In the genomic region with DNA sequence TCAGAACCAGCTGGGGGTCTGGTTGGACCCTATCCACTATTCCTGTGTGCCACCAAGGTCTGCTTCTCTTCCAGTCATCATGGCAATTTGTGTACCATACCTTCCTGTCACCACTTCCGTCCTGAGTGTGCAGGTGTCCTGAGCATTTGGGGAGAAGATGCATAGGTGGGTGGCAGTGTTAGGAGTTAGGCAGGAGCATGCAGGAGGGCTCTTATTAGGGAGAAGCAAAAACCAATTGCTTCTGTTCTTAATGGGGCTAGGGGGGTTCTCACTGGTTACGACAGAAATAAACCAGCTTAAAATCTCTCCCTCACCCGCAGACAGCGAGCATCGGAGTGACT, we compare ENCODE assay signal across 9 mouse cellular contexts. TPM values are rescaled to one million over a fixed set of nuclear protein-coding genes. Genes with fewer than 3 reads are reported as not detected.
DNase-seq lines count a peak whose midpoint lies in the region; ATAC-seq lines count a peak whose summit lies in the region.
"Had no signal": no experiment of that assay in that cellular context is flagged by ENCODE, and none has a peak within 500 bp of the region (broad histone marks: within the 10 kb centered on the region; RNA-seq: fewer than 3 reads in every experiment).

No protein-coding gene starts in this region.

- no peak overlapping the region for H3K27ac ChIP-seq in forebrain, embryonic 12.5 days
- no peak overlapping the region for H3K27ac ChIP-seq in forebrain, embryonic 10.5 days
- no peak overlapping the region for H3K27ac ChIP-seq in neural tube, embryonic 11.5 days (ENCODE audit: low read depth, low read length)
- peak overlapping the region; percentile 24; the same call in 1 of the 2 replicates for H3K27ac ChIP-seq in midbrain, embryonic 10.5 days (replicated peaks)

- peaks cover 13% of the 10 kb centered on the region for H3K4me1 ChIP-seq in forebrain, embryonic 12.5 days
- peaks cover 17% of the 10 kb centered on the region for H3K4me1 ChIP-seq in forebrain, embryonic 10.5 days
- peaks cover 18% of the 10 kb centered on the region for H3K4me1 ChIP-seq in neural tube, embryonic 11.5 days (ENCODE audit: control insufficient read depth, insufficient read depth, low read length)
- peaks cover 14% of the 10 kb centered on the region for H3K4me1 ChIP-seq in midbrain, embryonic 10.5 days

- peak overlapping the region; percentile 34 for H3K4me2 ChIP-seq in forebrain, embryonic 12.5 days
- H3K4me2 ChIP-seq in neural tube, embryonic 11.5 days (ENCODE audit: low read depth) = no peak overlapping the region

- H3K4me3 ChIP-seq in forebrain, embryonic 12.5 days (replicated peaks) = no peak overlapping the region
- no peak overlapping the region; the same call in 1 of the 2 replicates for H3K4me3 ChIP-seq in forebrain, embryonic 10.5 days
- no peak overlapping the region for H3K4me3 ChIP-seq in neural tube, embryonic 11.5 days (ENCODE audit: low read depth, low read length)
- no peak overlapping the region; the same call in 1 of the 2 replicates for H3K4me3 ChIP-seq in midbrain, embryonic 10.5 days

- DNase-seq in forebrain, embryonic 10.5 days (ENCODE audit: extremely low spot score, low spot score) = no peak
- no peak for DNase-seq in neural tube, embryonic 11.5 days (ENCODE audit: low spot score)
- DNase-seq in neural tube, embryonic 10.5 days (ENCODE audit: extremely low spot score, low spot score) = no peak
- no peak for DNase-seq in midbrain, embryonic 10.5 days (ENCODE audit: low spot score)
- DNase-seq in spleen, adult 12 weeks (ENCODE audit: low spot score) = no peak
- DNase-seq in right cerebral cortex, adult 18-20 months = no peak
- DNase-seq in spleen, postnatal 14 days (ENCODE audit: low spot score in 2 of 2) = no peak
- DNase-seq: heart, postnatal 10 days had no signal

- no peaks in the 10 kb centered on the region for H3K9me3 ChIP-seq in forebrain, embryonic 12.5 days
- H3K9me3 ChIP-seq in forebrain, embryonic 10.5 days = no peaks in the 10 kb centered on the region
- H3K9me3 ChIP-seq in neural tube, embryonic 11.5 days (ENCODE audit: control insufficient read depth, low read length) = no peaks in the 10 kb centered on the region
- no peaks in the 10 kb centered on the region for H3K9me3 ChIP-seq in midbrain, embryonic 10.5 days (replicated peaks)

- ATAC-seq in forebrain, embryonic 12.5 days (ENCODE audit: low FRiP score) = no peak
- ATAC-seq in neural tube, embryonic 11.5 days (ENCODE audit: insufficient read depth, low FRiP score, low TSS enrichment) = 0 out of 2 replicates have a peak, but pooled peaks have one; percentile 15

- H3K9ac ChIP-seq in forebrain, embryonic 12.5 days = no peak overlapping the region
- H3K9ac ChIP-seq in neural tube, embryonic 11.5 days (ENCODE audit: low read length) = no peak overlapping the region

- no peaks in the 10 kb centered on the region for H3K27me3 ChIP-seq in forebrain, embryonic 12.5 days
- 0 out of 2 replicates have a peak, but pooled peaks cover 4% of the 10 kb centered on the region for H3K27me3 ChIP-seq in forebrain, embryonic 10.5 days (ENCODE audit: poor library complexity, severe bottlenecking)
- no peaks in the 10 kb centered on the region for H3K27me3 ChIP-seq in neural tube, embryonic 11.5 days (ENCODE audit: control insufficient read depth, insufficient read depth, low read length)
- 0 out of 2 replicates have a peak, but pooled peaks cover 9% of the 10 kb centered on the region for H3K27me3 ChIP-seq in midbrain, embryonic 10.5 days (ENCODE audit: low read depth, poor library complexity, severe bottlenecking)

- H3K36me3 ChIP-seq in forebrain, embryonic 12.5 days (replicated peaks) = no peaks in the 10 kb centered on the region
- no peaks in the 10 kb centered on the region for H3K36me3 ChIP-seq in forebrain, embryonic 10.5 days (replicated peaks)
- H3K36me3 ChIP-seq in neural tube, embryonic 11.5 days (ENCODE audit: control insufficient read depth, insufficient read depth, low read length) = no peaks in the 10 kb centered on the region
- no peaks in the 10 kb centered on the region for H3K36me3 ChIP-seq in midbrain, embryonic 10.5 days

- 25% methylated on average over 5 of the region's 5 CpGs for WGBS in forebrain, embryonic 12.5 days
- 40% methylated on average over 5 of the region's 5 CpGs for WGBS in forebrain, embryonic 10.5 days
- 29% methylated on average over 5 of the region's 5 CpGs for WGBS in neural tube, embryonic 11.5 days
- 37% methylated on average over 5 of the region's 5 CpGs for WGBS in midbrain, embryonic 10.5 days

RNA-seq across cellular contexts. Expression of a gene that starts 56.4 kb away (rescaled TPM):
- polyA plus RNA-seq in forebrain, embryonic 12.5 days (2016; fragmentation: Nextera tagmentation; extraction: Ambion mirVana) = 47.3 and 47.5 TPM in 2 replicates
- 23.8 and 24.2 TPM in 2 replicates for polyA plus RNA-seq in forebrain, embryonic 10.5 days (2016; fragmentation: Nextera tagmentation; extraction: Ambion mirVana)
- 37.5 TPM in 2 replicates for polyA plus RNA-seq in neural tube, embryonic 11.5 days (2014; fragmentation: Nextera tagmentation; extraction: Ambion mirVana)
- 23.2 and 24.7 TPM in 2 replicates for polyA plus RNA-seq in midbrain, embryonic 10.5 days (2016; fragmentation: Nextera tagmentation; extraction: Ambion mirVana)
